Mouse (Mus musculus): ENCODE measurements around the gene Apof. TPM values are rescaled to one million over a fixed set of nuclear protein-coding genes. Genes with fewer than 3 reads are reported as not detected.
A peak's percentile ranks its signal among the peaks of the same experiment; 100 is the strongest.

Gene Apof
- total and polyA plus RNA-seq, 3 experiments, result 0.66 to 1.3 (median 0.99) TPM

- in situ Hi-C loops (cut with MboI; ENCODE audit: low pct_ligation_motif_present, low pct_unique_long_range_greater_than_20kb, low sequenced_read_pairs), result no loop called here
- TF ChIP-seq KAT2A (IDR thresholded peaks at IDR 0.05; ENCODE audit: insufficient replicate concordance, low read length) (peak; percentile 90; the same call in 1 of the 2 replicates), MEF2A (IDR thresholded peaks at IDR 0.05; ENCODE audit: borderline replicate concordance, low read depth, low read length) (peak; percentile 84), ETS1 (conservative IDR thresholded peaks at IDR 0.05; ENCODE audit: low read depth, low read length) (peak; percentile 20; the same call in 1 of the 2 replicates), E2F4 (IDR thresholded peaks at IDR 0.05; ENCODE audit: insufficient replicate concordance, low read depth, low read length) (peak; percentile 82; the same call in 1 of the 2 replicates), MAZ (IDR thresholded peaks at IDR 0.05; ENCODE audit: low read depth, low read length) (peak; percentile 83; the same call in 1 of the 2 replicates), ELF1 (IDR thresholded peaks at IDR 0.05; ENCODE audit: low read depth, low read length) (peak; percentile 61), ZNF384 (IDR thresholded peaks at IDR 0.05; ENCODE audit: low read depth, low read length) (peak; percentile 4; the same call in 1 of the 2 replicates), TBP (conservative IDR thresholded peaks at IDR 0.05; ENCODE audit: low read depth, low read length) (peak; percentile 86), RCOR1 (conservative IDR thresholded peaks at IDR 0.05; ENCODE audit: low read depth, low read length) (0 out of 2 replicates have a peak, but pooled peaks have one; percentile 10), SMC3 (IDR thresholded peaks at IDR 0.05; ENCODE audit: low read depth, low read length) (no peak), ZC3H11A (IDR thresholded peaks at IDR 0.05; ENCODE audit: low read depth, low read length) (no peak), JUN (IDR thresholded peaks at IDR 0.05; ENCODE audit: insufficient read depth, low read depth, low read length) (peak; percentile 1; the same call in 1 of the 2 replicates), SIN3A (IDR thresholded peaks at IDR 0.05; ENCODE audit: low read length) (peak; percentile 83), POLR2AphosphoS2 (IDR thresholded peaks at IDR 0.05; ENCODE audit: low read depth, low read length) (peak; percentile 71; the same call in 1 of the 2 replicates), MXI1 (IDR thresholded peaks at IDR 0.05; ENCODE audit: low read depth, low read length) (peak; percentile 68), USF1 (IDR thresholded peaks at IDR 0.05; ENCODE audit: low read depth, low read length) (no peak), PAX5 (IDR thresholded peaks at IDR 0.05; ENCODE audit: low read length) (no peak), ZKSCAN1 (IDR thresholded peaks at IDR 0.05; ENCODE audit: borderline replicate concordance, low read depth, low read length) (no peak), MYC (IDR thresholded peaks at IDR 0.05; ENCODE audit: low read depth, low read length) (peak; percentile 78), NRF1 (IDR thresholded peaks at IDR 0.05; ENCODE audit: low read depth, low read length) (peak; percentile 52; the same call in 1 of the 2 replicates), RAD21 (IDR thresholded peaks at IDR 0.05; ENCODE audit: low read depth, low read length) (no peak), NELFE (IDR thresholded peaks at IDR 0.05; ENCODE audit: low read depth, low read length) (peak; percentile 88), TCF12 (IDR thresholded peaks at IDR 0.05; ENCODE audit: low read depth, low read length) (peak; percentile 55), CHD2 (IDR thresholded peaks at IDR 0.05; ENCODE audit: low read length) (peak; percentile 97), MAX (IDR thresholded peaks at IDR 0.05; ENCODE audit: low read length) (peak; percentile 60; the same call in 1 of the 2 replicates), POLR2A (IDR thresholded peaks at IDR 0.05; ENCODE audit: low read depth, low read length) (peak; percentile 93), EP300 (IDR thresholded peaks at IDR 0.05; ENCODE audit: low read length) (0 out of 2 replicates have a peak, but pooled peaks have one; percentile 40), IRF4 (IDR thresholded peaks at IDR 0.05; ENCODE audit: low read depth, low read length) (peak; percentile 44), BHLHE40 (IDR thresholded peaks at IDR 0.05; ENCODE audit: low read depth, low read length) (no peak), JUND (conservative IDR thresholded peaks at IDR 0.05; ENCODE audit: low read depth, low read length) (peak; percentile 46; the same call in 1 of the 2 replicates), CHD1 (IDR thresholded peaks at IDR 0.05; ENCODE audit: low read depth, low read length) (0 out of 2 replicates have a peak, but pooled peaks have one; percentile 62), HCFC1 (IDR thresholded peaks at IDR 0.05; ENCODE audit: low read depth, low read length) (peak; percentile 76), GABPA (IDR thresholded peaks at IDR 0.05; ENCODE audit: insufficient replicate concordance, low read depth, low read length) (no peak; the same call in 1 of the 2 replicates), MAFK (IDR thresholded peaks at IDR 0.05; ENCODE audit: insufficient replicate concordance, low read length) (no peak), ZMIZ1 (IDR thresholded peaks at IDR 0.05; ENCODE audit: low read depth, low read length) (peak; percentile 75), CTCF (conservative IDR thresholded peaks at IDR 0.05 in 1 of 2, IDR thresholded peaks at IDR 0.05 in 1 of 2; ENCODE audit: low read depth in 2 of 2, low read length in 2 of 2) (no peak), USF2 (conservative IDR thresholded peaks at IDR 0.05; ENCODE audit: low read depth, low read length) (no peak)
Observed at GRCm38 (mm10) chr10:128303126-128304021, 34.9 kb downstream of the Apof start, which contains the start of gene Pan2. Gene Pan2, plus strand, starts transcription at chr10:128303335.

More at GRCm38 (mm10) chr10:128303126-128304021, 34.9 kb downstream of the Apof start, which contains the start of gene Pan2:
- dilution Hi-C loops (cut with MboI; ENCODE audit: extremely low pct_ligation_motif_present, extremely low pct_unique_long_range_greater_than_20kb, low sequenced_read_pairs), result no loop called here
- Histone ChIP-seq H3K36me3 (replicated peaks in 1 of 2; ENCODE audit: control insufficient read depth in 1 of 2, insufficient read depth in 1 of 2, low read length in 1 of 2) (peaks cover 3 to 20% of the 10 kb centered on the region in 2 experiments), H3K4me2 (ENCODE audit: insufficient read depth, low read depth, poor library complexity, severe bottlenecking) (peak within 1 kb of the TSS; percentile 97), H3K4me1 (ENCODE audit: control insufficient read depth in 1 of 2, insufficient read depth in 2 of 2) (peaks cover 13 to 38% of the 10 kb centered on the region in 2 experiments), H3K27ac (ENCODE audit: insufficient read depth, low read depth) (peak within 1 kb of the TSS; percentile 83), H3K9me3 (replicated peaks; ENCODE audit: low read length) (no peaks in the 10 kb centered on the region), H3K4me3 (replicated peaks in 1 of 3; ENCODE audit: low read depth in 2 of 3, low read length in 2 of 3, poor library complexity in 1 of 3) (peak within 1 kb of the TSS; percentile 70 to 95 (median 80)), H3K9ac (ENCODE audit: insufficient read depth, low read depth) (peak within 1 kb of the TSS; percentile 98), H3K27me3 (replicated peaks) (no peaks in the 10 kb centered on the region), H3K79me2 (replicated peaks; ENCODE audit: control insufficient read depth, extremely low read depth, insufficient read depth, poor library complexity, severe bottlenecking) (no peaks in the 10 kb centered on the region; the same call in 1 of the 2 replicates)
- DNase-seq (ENCODE audit: extremely low read depth), result peak; percentile 99
